Mouse (Mus musculus): ENCODE results near the gene Astn1. TPM values are rescaled to one million over a fixed set of nuclear protein-coding genes. Genes with fewer than 3 reads are reported as not detected.

Gene Astn1
- polyA plus RNA-seq, 1 experiment from 2014 or later: 0.38 TPM

DNA sequence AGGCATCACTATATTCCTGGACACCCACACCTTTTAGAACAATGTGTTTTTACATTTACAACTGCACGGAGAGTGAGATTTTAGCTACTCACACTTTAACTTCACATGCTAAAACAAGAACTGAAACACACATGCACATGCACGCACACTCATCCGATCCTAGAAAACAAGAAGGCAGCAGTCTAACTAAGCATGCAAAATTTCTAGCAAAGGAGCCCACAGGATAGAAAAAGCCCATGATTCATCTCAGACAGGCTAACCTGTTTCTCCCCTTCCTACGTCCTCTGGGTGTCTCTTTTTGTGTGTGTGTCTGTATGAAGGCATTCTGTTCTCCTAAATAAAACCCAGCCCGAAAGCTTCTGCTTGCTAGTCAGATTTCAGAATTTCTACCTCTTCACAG lies 378.9 kb downstream of the Astn1 start:
- Histone ChIP-seq H3K9me3 (replicated peaks; ENCODE audit: low read length) (no peaks in the 10 kb centered on the region), H3K9ac (ENCODE audit: low read depth, low read length) (no peak overlapping the region), H3K4me1 (replicated peaks; ENCODE audit: insufficient read depth, low read length) (no peaks in the 10 kb centered on the region), H3K4me3 (replicated peaks; ENCODE audit: low read depth, low read length) (no peak overlapping the region), H3K36me3 (ENCODE audit: insufficient read depth, low read length) (no peaks in the 10 kb centered on the region), H3K27me3 (ENCODE audit: insufficient read depth, low read length) (no peaks in the 10 kb centered on the region), H3K27ac (no peak overlapping the region), H3K4me2 (ENCODE audit: low read length) (no peak overlapping the region)
- DNase-seq (ENCODE audit: low spot score) (no peak), ATAC-seq (replicated peaks; ENCODE audit: low FRiP score, low read depth) (no peak)
- 88% methylated on average over 5 of the region's 5 CpGs for WGBS
- TF ChIP-seq CTCF (IDR thresholded peaks at IDR 0.05; ENCODE audit: low read depth): no peak

MicroRNAs within 50 kb of the gene (microRNA counts, 519-probe panel; counts per million panel counts)
- 330 counts per million, percentile 68 among the panel's probes with 10 or more counts for microRNA mmu-miR-488

Small RNAs within 50 kb of the gene (microRNA-seq; reads per million reads assigned to microRNA genes)
- gene Mir488: 3.8 reads per million, percentile 10 among the genes with 10 or more reads in this experiment

Other genes starting within 250 kb of the Astn1 start
- gene Brinp2, start 5.9 kb upstream of the Astn1 start, polyA plus RNA-seq (2015; fragmentation: Nextera tagmentation; extraction: Ambion mirVana): 0.09 and 0.10 TPM in 2 replicates